Mouse (Mus musculus): ENCODE results near the gene Gm43064. TPM values are rescaled to one million over a fixed set of nuclear protein-coding genes. Genes with fewer than 3 reads are reported as not detected.

The Gm43064 gene
- polyA plus RNA-seq, 1 experiment from 2014 or later, result 0.18 TPM

GRCm38 (mm10) chr3:103777940-103778339 is 31.4 kb upstream of the Gm43064 start:
- no peak for ATAC-seq
- Histone ChIP-seq H3K9ac (ENCODE audit: low read depth, low read length) (no peak overlapping the region), H3K4me3 (ENCODE audit: low read depth, low read length) (no peak overlapping the region), H3K4me1 (replicated peaks; ENCODE audit: control insufficient read depth, insufficient read depth, low read length) (no peaks in the 10 kb centered on the region), H3K9me3 (ENCODE audit: control insufficient read depth) (no peaks in the 10 kb centered on the region), H3K4me2 (replicated peaks; ENCODE audit: low read depth) (no peak overlapping the region), H3K27me3 (replicated peaks; ENCODE audit: control insufficient read depth, insufficient read depth, low read length) (no peaks in the 10 kb centered on the region), H3K36me3 (ENCODE audit: control insufficient read depth, insufficient read depth) (peaks cover 29% of the 10 kb centered on the region), H3K27ac (ENCODE audit: low read depth, low read length) (no peak overlapping the region)
- no peak for TF ChIP-seq CTCF (IDR thresholded peaks at IDR 0.05; ENCODE audit: low read depth)
- WGBS, result 83% methylated on average over 11 of the region's 11 CpGs

- Histone ChIP-seq H3K4me3 (ENCODE audit: low read depth, low read length) (no peak overlapping the region), H3K27ac (ENCODE audit: low read depth, low read length) (no peak overlapping the region), H3K27me3 (replicated peaks; ENCODE audit: control insufficient read depth, insufficient read depth, low read length) (no peaks in the 10 kb centered on the region), H3K9ac (ENCODE audit: low read depth, low read length) (no peak overlapping the region), H3K4me1 (replicated peaks; ENCODE audit: control insufficient read depth, insufficient read depth, low read length) (no peaks in the 10 kb centered on the region), H3K36me3 (ENCODE audit: control insufficient read depth, insufficient read depth) (peaks cover 25% of the 10 kb centered on the region), H3K4me2 (replicated peaks; ENCODE audit: low read depth) (no peak overlapping the region), H3K9me3 (ENCODE audit: control insufficient read depth) (no peaks in the 10 kb centered on the region)
- no peak for ATAC-seq
- 76% methylated on average over 6 of the region's 6 CpGs for WGBS
- TF ChIP-seq CTCF (IDR thresholded peaks at IDR 0.05; ENCODE audit: low read depth), result no peak
Observed at GRCm38 (mm10) chr3:103778660-103779059, 30.7 kb upstream of the Gm43064 start.

GRCm38 (mm10) chr3:103779183-103779582 is 30.2 kb upstream of the Gm43064 start:
- Histone ChIP-seq H3K4me1 (replicated peaks; ENCODE audit: control insufficient read depth, insufficient read depth, low read length) (no peaks in the 10 kb centered on the region), H3K9ac (ENCODE audit: low read depth, low read length) (no peak overlapping the region), H3K4me3 (ENCODE audit: low read depth, low read length) (no peak overlapping the region), H3K27ac (ENCODE audit: low read depth, low read length) (no peak overlapping the region), H3K4me2 (replicated peaks; ENCODE audit: low read depth) (no peak overlapping the region), H3K27me3 (replicated peaks; ENCODE audit: control insufficient read depth, insufficient read depth, low read length) (no peaks in the 10 kb centered on the region), H3K9me3 (ENCODE audit: control insufficient read depth) (no peaks in the 10 kb centered on the region), H3K36me3 (ENCODE audit: control insufficient read depth, insufficient read depth) (peaks cover 20% of the 10 kb centered on the region)
- ATAC-seq, result no peak
- 83% methylated on average over 7 of the region's 7 CpGs for WGBS
- TF ChIP-seq CTCF (IDR thresholded peaks at IDR 0.05; ENCODE audit: low read depth), result no peak

GRCm38 (mm10) chr3:103780271-103780670 is 29.1 kb upstream of the Gm43064 start:
- Histone ChIP-seq H3K4me3 (ENCODE audit: low read depth, low read length) (no peak overlapping the region), H3K27ac (ENCODE audit: low read depth, low read length) (no peak overlapping the region), H3K9me3 (ENCODE audit: control insufficient read depth) (no peaks in the 10 kb centered on the region), H3K9ac (ENCODE audit: low read depth, low read length) (no peak overlapping the region), H3K4me2 (replicated peaks; ENCODE audit: low read depth) (no peak overlapping the region), H3K4me1 (replicated peaks; ENCODE audit: control insufficient read depth, insufficient read depth, low read length) (no peaks in the 10 kb centered on the region), H3K36me3 (ENCODE audit: control insufficient read depth, insufficient read depth) (peaks cover 20% of the 10 kb centered on the region), H3K27me3 (replicated peaks; ENCODE audit: control insufficient read depth, insufficient read depth, low read length) (no peaks in the 10 kb centered on the region)
- WGBS, result 91% methylated on average over 3 of the region's 3 CpGs
- TF ChIP-seq CTCF (IDR thresholded peaks at IDR 0.05; ENCODE audit: low read depth), result no peak
- ATAC-seq, result no peak

GRCm38 (mm10) chr3:103780777-103781176 is 28.6 kb upstream of the Gm43064 start:
- H3K4me3 ChIP-seq (ENCODE audit: low read depth, low read length), result no peak overlapping the region
- no peak overlapping the region for H3K4me2 ChIP-seq (replicated peaks; ENCODE audit: low read depth)
- no peak for TF ChIP-seq CTCF (IDR thresholded peaks at IDR 0.05; ENCODE audit: low read depth)
- peaks cover 15% of the 10 kb centered on the region for H3K36me3 ChIP-seq (ENCODE audit: control insufficient read depth, insufficient read depth)
- H3K27me3 ChIP-seq (replicated peaks; ENCODE audit: control insufficient read depth, insufficient read depth, low read length), result no peaks in the 10 kb centered on the region
- WGBS, result 74% methylated on average over 5 of the region's 5 CpGs
- H3K4me1 ChIP-seq (replicated peaks; ENCODE audit: control insufficient read depth, insufficient read depth, low read length), result no peaks in the 10 kb centered on the region
- H3K27ac ChIP-seq (ENCODE audit: low read depth, low read length), result no peak overlapping the region
- H3K9me3 ChIP-seq (ENCODE audit: control insufficient read depth), result no peaks in the 10 kb centered on the region
- H3K9ac ChIP-seq (ENCODE audit: low read depth, low read length), result no peak overlapping the region
- no peak for ATAC-seq

GRCm38 (mm10) chr3:103782844-103783609 is 26.3 kb upstream of the Gm43064 start:
- Histone ChIP-seq H3K36me3 (ENCODE audit: control insufficient read depth, insufficient read depth) (0 out of 2 replicates have a peak, but pooled peaks cover 2% of the 10 kb centered on the region), H3K9ac (ENCODE audit: low read depth, low read length) (no peak overlapping the region), H3K4me1 (replicated peaks; ENCODE audit: control insufficient read depth, insufficient read depth, low read length) (no peaks in the 10 kb centered on the region), H3K4me3 (ENCODE audit: low read depth, low read length) (no peak overlapping the region), H3K4me2 (replicated peaks; ENCODE audit: low read depth) (no peak overlapping the region), H3K27ac (ENCODE audit: low read depth, low read length) (no peak overlapping the region), H3K9me3 (ENCODE audit: control insufficient read depth) (no peaks in the 10 kb centered on the region), H3K27me3 (replicated peaks; ENCODE audit: control insufficient read depth, insufficient read depth, low read length) (no peaks in the 10 kb centered on the region)
- peak; percentile 61; the same call in 1 of the 2 replicates for ATAC-seq
- TF ChIP-seq CTCF (IDR thresholded peaks at IDR 0.05; ENCODE audit: low read depth), result no peak
- 56% methylated on average over 4 of the region's 4 CpGs for WGBS
